Mouse (Mus musculus): ENCODE results near the gene Ly6g6f.
"Not testable (repeated sequence)": the region's sequence is repeated elsewhere in the genome, so short reads cannot be mapped to it uniquely, and the experiment has no call there.

Gene Ly6g6f

GRCm38 (mm10) chr17:35085208-35085865 lies at the start of gene Ly6g6f:
Ly6g6f (minus strand) TSS chr17:35085610.
- DNase-seq (ENCODE audit: low read depth, low spot score): no peak

- peak; percentile 95 for DNase-seq (ENCODE audit: low read depth, low spot score)
Measured at GRCm38 (mm10) chr17:35134801-35135590, 49.6 kb upstream of the Ly6g6f start, which contains the start of gene Bag6. Bag6 (plus strand) TSS chr17:35135178.

- DNase-seq (ENCODE audit: low read depth, low spot score): no peak
Measured at GRCm38 (mm10) chr17:35133517-35133916, 48.1 kb upstream of the Ly6g6f start.

GRCm38 (mm10) chr17:35132174-35132560 lies 46.8 kb upstream of the Ly6g6f start:
- DNase-seq (ENCODE audit: low read depth, low spot score): no peak

GRCm38 (mm10) chr17:35131500-35132173 lies 46.2 kb upstream of the Ly6g6f start, which contains the start of gene Apom:
Apom (minus strand) TSS chr17:35132050.
- no peak for DNase-seq (ENCODE audit: low read depth, low spot score)

GRCm38 (mm10) chr17:35131038-35131437 lies 45.6 kb upstream of the Ly6g6f start:
- no peak for DNase-seq (ENCODE audit: low read depth, low spot score)

GRCm38 (mm10) chr17:35128996-35129395 lies 43.6 kb upstream of the Ly6g6f start:
- no peak for DNase-seq (ENCODE audit: low read depth, low spot score)

GRCm38 (mm10) chr17:35127017-35127416 lies 41.6 kb upstream of the Ly6g6f start:
- DNase-seq (ENCODE audit: low read depth, low spot score): no peak

- peak; percentile 61 for DNase-seq (ENCODE audit: low read depth, low spot score)
Measured at GRCm38 (mm10) chr17:35126206-35126611, 40.8 kb upstream of the Ly6g6f start, which contains the start of gene D17H6S53E. D17H6S53E (plus strand) TSS chr17:35126373.

GRCm38 (mm10) chr17:35125578-35125977 lies 40.2 kb upstream of the Ly6g6f start:
- no peak for DNase-seq (ENCODE audit: low read depth, low spot score)

GRCm38 (mm10) chr17:35125081-35125480 lies 39.7 kb upstream of the Ly6g6f start:
- DNase-seq (ENCODE audit: low read depth, low spot score): no peak

- not testable (repeated sequence) for DNase-seq (ENCODE audit: low read depth, low spot score)
Measured at GRCm38 (mm10) chr17:35124261-35124896, 39.0 kb upstream of the Ly6g6f start.

- not testable (repeated sequence) for DNase-seq (ENCODE audit: low read depth, low spot score)
Measured at GRCm38 (mm10) chr17:35123287-35123686, 37.9 kb upstream of the Ly6g6f start.

- DNase-seq (ENCODE audit: low read depth, low spot score): peak; percentile 62
Measured at GRCm38 (mm10) chr17:35121871-35122303, 36.5 kb upstream of the Ly6g6f start, which contains the start of gene Csnk2b. Csnk2b (minus strand) TSS chr17:35122053.

- peak; percentile 99 for DNase-seq (ENCODE audit: low read depth, low spot score)
Measured at GRCm38 (mm10) chr17:35121143-35121799, 35.9 kb upstream of the Ly6g6f start, which contains the start of gene Gpank1. Gpank1 (plus strand) TSS chr17:35121455.

- DNase-seq (ENCODE audit: low read depth, low spot score): no peak
Measured at GRCm38 (mm10) chr17:35120745-35121142, 35.3 kb upstream of the Ly6g6f start.

- no peak for DNase-seq (ENCODE audit: low read depth, low spot score)
Measured at GRCm38 (mm10) chr17:35115046-35116019, 29.9 kb upstream of the Ly6g6f start, which contains the start of gene Ly6g5b. Ly6g5b (minus strand) TSS chr17:35115428.

- DNase-seq (ENCODE audit: low read depth, low spot score): no peak
Measured at GRCm38 (mm10) chr17:35111774-35112173, 26.4 kb upstream of the Ly6g6f start.

GRCm38 (mm10) chr17:35108097-35108496 lies 22.7 kb upstream of the Ly6g6f start, which contains the start of gene Ly6g5c:
Ly6g5c (plus strand) TSS chr17:35108279.
- no peak for DNase-seq (ENCODE audit: low read depth, low spot score)
